Mouse (Mus musculus) megakaryocyte, adult 5-6 weeks (primary cell): ENCODE measurements around the gene Sult4a1. TPM values are rescaled to one million over a fixed set of nuclear protein-coding genes. Genes with fewer than 3 reads are reported as not detected.
A peak's percentile ranks its signal among the peaks of the same experiment; 100 is the strongest.

Experiments
- ATAC-seq: 2 replicates; pipeline ENCODE4 v1.8.0; 2016; ENCODE audit warnings: mild to moderate bottlenecking, inconsistent platforms; ENCODE audit not compliant: poor library complexity, severe bottlenecking
- total RNA-seq, 2 experiments: library from RNA; stranded (forward) in 1 of 2; stranded (reverse) in 1 of 2; fragments of 153-499, 151-499 nt in 1 of 2; fragments of 221-1000, 200-1000 nt in 1 of 2; gene quantifications; 2 replicates each; pipeline versions ENCODE4 v1.2.3 to v1.2.4; 2015 to 2017

Sult4a1 gene
- not detected in 2 replicates for total RNA-seq (2015)
- total RNA-seq (2017) = not detected in 2 replicates

DNA sequence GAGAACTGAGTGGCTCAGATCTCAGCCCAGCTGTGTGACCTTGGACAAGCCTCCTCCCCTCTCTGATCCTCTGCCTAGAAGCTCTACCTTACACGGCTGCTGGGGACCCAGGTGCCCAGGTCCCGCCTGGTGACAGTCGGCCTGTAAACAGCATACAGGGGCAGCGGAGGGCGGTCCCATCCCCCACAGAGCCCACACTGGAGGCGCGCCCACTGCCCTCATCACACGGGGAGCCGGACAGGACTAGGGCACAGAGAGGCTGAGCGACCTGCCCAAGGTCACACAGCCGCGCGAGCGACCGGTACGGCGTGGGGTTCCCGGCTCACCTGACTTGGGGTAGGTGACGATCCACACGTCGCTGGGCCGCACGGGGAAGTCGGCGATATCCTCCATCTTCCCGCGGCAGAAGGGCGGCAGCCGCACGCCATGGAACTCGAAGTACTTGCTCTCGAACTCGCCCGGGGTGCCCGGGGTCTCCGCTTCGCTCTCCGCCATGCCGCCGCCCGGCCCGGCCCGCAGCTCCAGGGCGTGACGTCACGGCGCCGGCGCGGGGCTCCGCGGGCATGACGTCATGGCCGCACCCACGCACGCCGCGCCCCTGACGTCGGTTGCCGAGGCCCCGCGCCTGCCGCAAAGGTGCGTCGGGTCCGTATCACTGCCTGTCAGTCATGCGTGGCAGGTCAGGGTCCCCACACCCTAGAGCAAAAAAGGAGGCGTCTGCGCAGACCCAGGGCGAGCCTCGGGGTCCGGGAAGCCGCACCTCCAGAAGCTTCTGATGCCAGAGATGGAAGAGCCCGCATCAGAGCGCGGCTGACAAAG lies at the start of gene Sult4a1:
Gene Sult4a1 (minus strand): TSS at position 650 of the 819 bp plus-strand sequence.
- ATAC-seq = peak; percentile 18; the same call in 1 of the 2 replicates

GRCm38 (mm10) chr15:84140929-84141328 lies 35.4 kb upstream of the Sult4a1 start:
- ATAC-seq = no peak

- no peak for ATAC-seq
Observed at GRCm38 (mm10) chr15:84140109-84140508, 34.6 kb upstream of the Sult4a1 start.

DNA sequence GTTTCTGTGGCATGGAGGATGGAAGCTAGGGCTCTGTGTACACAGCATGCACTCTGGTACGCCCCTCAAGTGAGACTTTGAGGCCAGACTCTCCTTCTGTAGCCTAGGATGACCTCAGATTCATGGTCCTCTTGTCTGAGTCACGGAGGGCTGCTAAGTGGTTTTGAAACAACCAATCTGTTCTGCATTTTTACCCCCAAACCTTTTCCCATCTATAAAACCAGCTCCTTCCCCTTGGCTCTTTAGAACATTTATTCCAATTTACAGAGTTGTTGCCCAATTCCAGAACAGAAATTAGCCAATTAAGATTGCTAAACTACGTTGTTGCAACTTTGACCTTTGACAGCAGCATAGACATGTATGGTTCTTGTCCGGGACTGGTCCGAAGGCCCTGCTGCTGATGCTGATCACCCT lies 34.0 kb upstream of the Sult4a1 start:
- peak; percentile 60 for ATAC-seq

DNA sequence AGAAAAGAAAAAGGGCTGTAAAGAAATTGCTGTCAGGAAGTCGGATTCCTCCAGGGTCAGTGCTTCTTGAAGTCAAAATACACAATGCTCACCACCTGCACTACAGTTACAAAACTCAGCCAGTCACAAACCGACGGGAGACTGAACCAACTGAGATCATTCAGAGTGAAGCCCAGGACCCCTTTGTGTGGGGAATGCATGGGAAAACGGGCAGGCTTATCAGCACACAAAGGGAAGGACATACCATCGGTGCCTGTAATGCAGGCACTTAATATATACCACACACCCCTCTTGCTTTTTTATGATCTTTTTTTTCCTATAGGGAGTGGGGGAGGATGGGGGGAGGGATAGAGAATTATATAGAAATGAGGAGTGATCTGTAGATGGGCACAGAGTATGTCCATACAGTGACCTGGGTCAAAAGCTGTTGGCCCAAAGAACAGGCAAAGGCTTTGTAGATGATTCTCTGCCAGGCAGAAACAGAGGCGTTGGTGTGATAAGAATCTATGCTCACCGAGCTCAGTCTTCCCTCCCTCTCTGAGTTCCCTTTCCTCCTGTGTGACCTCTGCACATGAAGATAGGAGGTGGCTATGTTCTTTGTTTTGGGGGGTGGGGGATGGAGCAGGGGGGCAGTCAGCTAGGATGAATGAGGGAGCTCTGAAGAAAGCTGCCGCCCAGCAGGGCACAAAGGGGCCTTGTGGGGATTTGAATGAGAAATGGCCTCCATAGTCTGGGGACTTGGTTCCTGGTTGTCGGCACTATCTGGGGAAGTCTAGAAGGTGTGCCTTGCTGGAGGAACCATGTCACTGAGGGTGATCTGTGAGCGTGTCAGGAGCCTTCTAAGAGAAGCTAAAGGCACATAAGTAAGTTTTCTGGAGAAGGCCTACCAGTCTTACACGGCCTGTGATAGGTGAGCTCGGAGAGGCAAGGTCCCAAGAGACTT lies 31.2 kb upstream of the Sult4a1 start:
- ATAC-seq = no peak

- ATAC-seq = 0 out of 2 replicates have a peak, but pooled peaks have one; percentile 36
Observed at GRCm38 (mm10) chr15:84135472-84135871, 29.9 kb upstream of the Sult4a1 start.

DNA sequence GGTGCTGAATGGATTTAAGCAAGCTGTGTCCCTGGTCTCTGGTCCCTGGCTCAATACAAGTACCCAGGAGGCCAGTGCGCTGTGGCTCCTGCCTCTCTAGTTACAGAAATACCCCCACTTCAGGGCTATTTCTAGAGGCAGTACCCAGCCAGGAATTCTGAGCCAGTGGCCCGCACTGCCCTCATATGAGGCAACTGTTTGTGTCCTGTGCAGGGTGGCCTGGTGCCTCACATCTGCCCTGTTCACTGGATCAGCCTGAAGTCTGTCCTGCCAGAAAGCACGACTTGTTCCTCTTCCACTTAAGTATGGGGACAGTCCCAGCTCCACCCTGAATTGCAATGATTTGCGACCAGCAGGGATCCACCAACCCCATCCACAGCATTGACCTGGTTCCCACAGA lies 27.9 kb upstream of the Sult4a1 start:
- no peak; the same call in 1 of the 2 replicates for ATAC-seq

- no peak for ATAC-seq
Observed at GRCm38 (mm10) chr15:84131971-84132370, 26.4 kb upstream of the Sult4a1 start.

DNA sequence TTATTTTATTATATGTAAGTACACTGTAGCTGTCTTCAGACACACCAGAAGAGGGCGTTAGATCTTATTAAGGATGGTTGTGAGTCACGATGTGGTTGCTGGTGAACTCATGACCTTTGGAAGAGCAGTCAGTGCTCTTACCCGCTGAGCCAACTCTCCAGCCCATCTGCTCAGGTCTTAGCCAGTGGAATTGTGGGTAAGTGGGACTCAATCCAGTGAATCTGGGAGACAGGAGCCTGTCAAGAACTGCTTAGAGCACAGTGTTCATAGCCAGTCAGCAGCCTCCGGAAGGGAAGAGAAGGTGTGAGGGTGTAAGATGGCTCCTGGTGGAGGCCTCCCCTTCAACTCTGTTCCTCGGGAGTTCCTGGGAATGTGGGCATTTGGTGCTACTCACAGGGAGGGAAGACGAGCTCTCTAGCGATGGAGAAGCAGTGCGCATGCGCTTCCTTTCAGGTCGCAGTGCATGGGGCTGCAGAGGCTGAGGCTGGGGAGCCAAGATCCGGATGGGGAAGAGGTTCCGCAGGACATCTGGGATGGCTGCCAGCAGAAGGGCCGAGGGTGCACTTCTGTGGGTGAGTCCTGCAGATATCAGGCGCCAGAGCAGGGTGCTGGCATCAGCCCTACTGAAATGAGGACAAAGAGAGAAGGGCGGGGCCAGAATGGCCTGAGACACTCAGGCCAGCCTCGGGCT lies 25.7 kb upstream of the Sult4a1 start:
- ATAC-seq = no peak

DNA sequence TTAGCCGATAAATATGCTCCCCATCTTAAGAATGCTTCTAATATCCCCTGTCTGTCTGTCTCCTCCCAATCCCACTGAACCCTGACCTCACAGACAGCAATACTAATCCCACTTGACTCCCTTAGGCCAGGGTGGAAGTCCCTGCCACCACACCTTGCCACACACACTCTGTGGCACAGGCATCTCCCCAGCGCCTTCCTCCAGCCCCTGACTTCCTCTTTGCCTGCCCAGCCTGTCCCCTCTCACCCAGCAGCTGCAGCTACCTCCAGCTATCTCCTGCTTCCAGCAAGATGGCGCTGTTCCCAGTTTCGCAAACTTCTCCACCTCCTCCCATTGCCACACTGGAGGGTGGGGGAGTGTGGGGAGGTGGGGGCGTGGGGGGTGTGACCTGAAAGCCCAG lies 21.3 kb upstream of the Sult4a1 start:
- ATAC-seq = peak; percentile 96

GRCm38 (mm10) chr15:84126447-84126846 lies 20.9 kb upstream of the Sult4a1 start:
- ATAC-seq = peak; percentile 77

GRCm38 (mm10) chr15:84124086-84124485 lies 18.5 kb upstream of the Sult4a1 start:
- ATAC-seq = no peak

DNA sequence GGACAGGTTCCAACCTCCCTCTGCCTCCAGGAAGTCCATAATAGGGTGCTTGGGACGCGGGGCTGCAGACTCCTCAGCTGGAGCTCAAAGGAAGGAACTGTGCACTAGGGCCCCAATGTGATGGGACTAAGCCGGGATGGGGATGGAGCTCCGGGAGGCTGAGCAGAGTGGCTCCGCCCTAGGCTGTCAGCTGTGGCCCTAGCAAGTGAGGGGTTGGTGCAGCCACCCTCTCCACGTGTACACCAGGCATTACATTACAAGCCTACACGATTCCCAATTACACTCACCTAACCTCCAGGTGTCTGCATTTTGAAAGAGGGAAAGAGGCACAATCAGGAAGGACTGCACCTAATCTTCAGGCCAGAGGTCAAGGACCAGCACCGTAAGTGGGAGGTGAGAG lies 17.5 kb upstream of the Sult4a1 start, which contains the start of gene Pnpla5:
Gene Pnpla5 (minus strand): TSS at position 101 of the 400 bp plus-strand sequence.
- no peak for ATAC-seq

- no peak for ATAC-seq
Observed at GRCm38 (mm10) chr15:84121036-84121435, 15.5 kb upstream of the Sult4a1 start.

DNA sequence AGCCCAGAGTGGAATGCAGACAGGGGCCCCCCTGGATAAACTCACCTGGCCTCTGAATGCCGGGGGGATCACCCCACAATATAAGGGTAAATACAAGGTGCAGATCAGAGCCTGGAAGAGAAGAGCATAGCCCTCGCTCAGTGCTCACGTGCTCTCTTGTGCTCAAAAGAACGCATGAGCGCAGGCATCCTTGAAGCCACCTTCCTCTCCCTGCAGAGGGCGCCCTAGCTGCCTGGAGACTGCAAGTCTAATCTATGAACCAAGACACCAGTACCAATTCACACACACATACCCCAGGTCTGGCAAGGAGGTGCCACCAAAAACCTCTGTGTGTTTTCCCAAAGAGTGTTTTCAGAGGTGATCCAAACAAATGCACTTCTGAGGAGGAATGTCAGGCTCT lies 15.1 kb upstream of the Sult4a1 start:
- 0 out of 2 replicates have a peak, but pooled peaks have one; percentile 45 for ATAC-seq

GRCm38 (mm10) chr15:84116466-84116865 lies 10.9 kb upstream of the Sult4a1 start:
- no peak for ATAC-seq

- no peak for ATAC-seq
Observed at GRCm38 (mm10) chr15:84115727-84116126, 10.2 kb upstream of the Sult4a1 start.

- no peak for ATAC-seq
Observed at GRCm38 (mm10) chr15:84113873-84114272, 8.3 kb upstream of the Sult4a1 start.

DNA sequence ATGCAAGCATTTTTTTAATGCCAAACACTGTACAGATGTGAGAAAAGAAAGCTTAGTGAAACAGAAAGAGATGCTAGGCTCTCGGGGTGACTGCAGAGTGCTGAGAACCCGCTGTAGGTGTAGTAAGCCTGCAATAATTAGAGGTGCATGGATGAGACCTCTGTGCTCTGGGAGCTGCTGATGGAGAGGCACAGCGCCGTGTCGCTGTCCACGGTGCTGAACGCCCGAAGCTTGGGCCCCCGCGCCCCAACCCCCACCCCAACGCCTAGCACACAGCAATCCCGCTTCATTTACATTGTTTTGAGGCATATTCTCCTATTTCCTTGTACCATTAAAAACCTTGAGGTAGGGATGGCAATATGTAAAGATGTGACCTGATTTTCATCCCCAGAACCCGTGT lies 3.3 kb upstream of the Sult4a1 start:
- no peak for ATAC-seq

DNA sequence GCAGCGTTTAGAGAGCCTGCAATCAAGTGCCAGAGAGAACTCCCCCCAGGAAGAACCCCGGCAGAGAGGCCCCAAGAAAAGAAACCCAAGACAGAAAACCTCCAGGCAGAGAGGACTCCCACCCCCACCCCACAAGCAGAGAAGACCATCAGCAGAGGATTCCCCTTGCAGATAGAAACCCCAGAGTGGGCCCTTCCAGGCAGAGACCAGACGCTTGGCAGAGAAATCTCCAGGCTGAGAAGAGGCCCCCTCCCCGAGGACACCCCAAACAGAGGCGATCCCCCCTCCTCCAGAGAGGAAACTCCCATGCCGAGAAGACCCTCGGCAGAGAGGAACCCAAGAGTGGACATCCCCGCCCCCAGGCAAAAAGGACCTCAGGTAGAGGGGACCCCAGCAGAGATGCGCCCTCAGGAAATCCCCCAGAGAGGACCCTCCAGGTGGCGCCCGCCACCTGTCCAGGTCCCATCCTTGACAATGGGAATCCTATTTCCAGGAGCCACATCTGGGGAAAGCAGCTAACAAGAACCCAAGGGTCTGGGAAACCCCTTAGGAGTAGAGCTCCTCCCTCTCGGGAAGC lies 458 bp upstream of the Sult4a1 start:
- ATAC-seq = no peak
